Mouse (Mus musculus): Measurements from ENCODE around the gene Pakap. TPM values are rescaled to one million over a fixed set of nuclear protein-coding genes. Genes with fewer than 3 reads are reported as not detected.

Pakap gene
- polyA plus RNA-seq, 1 experiment: 14.7 TPM

GRCm38 (mm10) chr4:57717354-57717753 lies 149.4 kb downstream of the Pakap start, which contains the start of gene Akap2:
Gene Akap2 (plus strand): TSS chr4:57717657.
- H3K27ac ChIP-seq (ENCODE audit: insufficient read depth, low read length): no peak within 1 kb of the TSS
- no peak for TF ChIP-seq CTCF (IDR thresholded peaks at IDR 0.05; ENCODE audit: borderline replicate concordance, insufficient read depth, low read length)
- no peak for TF ChIP-seq POLR2A (IDR thresholded peaks at IDR 0.05; ENCODE audit: low read depth, low read length)
- H3K4me3 ChIP-seq (ENCODE audit: insufficient read depth, low read length): no peak within 1 kb of the TSS
- H3K4me1 ChIP-seq (ENCODE audit: control insufficient read depth, insufficient read depth, low read length): no peaks in the 10 kb centered on the region; the same call in 1 of the 2 replicates

GRCm38 (mm10) chr4:57719370-57719769 lies 151.4 kb downstream of the Pakap start:
- TF ChIP-seq POLR2A (IDR thresholded peaks at IDR 0.05; ENCODE audit: low read depth, low read length): no peak
- no peak for TF ChIP-seq CTCF (IDR thresholded peaks at IDR 0.05; ENCODE audit: borderline replicate concordance, insufficient read depth, low read length)
- Histone ChIP-seq H3K4me1 (ENCODE audit: control insufficient read depth, insufficient read depth, low read length) (no peaks in the 10 kb centered on the region; the same call in 1 of the 2 replicates), H3K27ac (ENCODE audit: insufficient read depth, low read length) (no peak overlapping the region), H3K4me3 (ENCODE audit: insufficient read depth, low read length) (no peak overlapping the region)

DNA sequence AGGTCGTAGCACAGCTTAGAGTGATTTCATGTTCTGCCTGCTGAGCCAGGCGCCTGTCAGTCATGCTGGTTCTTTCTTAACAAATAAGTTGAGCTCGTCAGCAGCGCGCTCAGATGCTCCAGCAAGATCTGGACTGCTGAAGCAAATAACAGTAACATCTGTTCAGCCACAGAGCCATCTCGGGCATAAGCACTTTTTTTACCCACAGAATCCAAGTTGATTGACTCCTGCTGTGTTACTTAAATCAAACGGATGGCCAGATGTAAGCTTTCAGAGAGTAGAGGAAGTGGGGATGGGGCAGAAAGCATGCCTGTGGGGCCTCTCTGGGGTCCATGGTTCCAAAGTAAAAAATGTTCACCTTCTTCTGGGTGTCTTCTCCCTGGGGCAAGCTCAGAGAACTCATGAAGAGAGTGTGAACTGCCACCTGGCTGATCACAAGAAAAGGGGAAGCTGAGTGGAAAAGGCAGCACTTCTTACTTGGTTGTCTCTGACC lies 152.9 kb downstream of the Pakap start:
- Histone ChIP-seq H3K4me3 (ENCODE audit: insufficient read depth, low read length) (no peak overlapping the region), H3K27ac (ENCODE audit: insufficient read depth, low read length) (no peak overlapping the region), H3K4me1 (ENCODE audit: control insufficient read depth, insufficient read depth, low read length) (no peaks in the 10 kb centered on the region; the same call in 1 of the 2 replicates)
- TF ChIP-seq POLR2A (IDR thresholded peaks at IDR 0.05; ENCODE audit: low read depth, low read length): no peak
- TF ChIP-seq CTCF (IDR thresholded peaks at IDR 0.05; ENCODE audit: borderline replicate concordance, insufficient read depth, low read length): no peak

- Histone ChIP-seq H3K4me3 (ENCODE audit: insufficient read depth, low read length) (no peak overlapping the region), H3K27ac (ENCODE audit: insufficient read depth, low read length) (no peak overlapping the region), H3K4me1 (ENCODE audit: control insufficient read depth, insufficient read depth, low read length) (no peaks in the 10 kb centered on the region; the same call in 1 of the 2 replicates)
- TF ChIP-seq CTCF (IDR thresholded peaks at IDR 0.05; ENCODE audit: borderline replicate concordance, insufficient read depth, low read length) (no peak), POLR2A (IDR thresholded peaks at IDR 0.05; ENCODE audit: low read depth, low read length) (no peak)
These were observed 154.3 kb downstream of the Pakap start for GRCm38 (mm10) chr4:57722296-57722695.

GRCm38 (mm10) chr4:57723659-57724058 lies 155.7 kb downstream of the Pakap start:
- TF ChIP-seq POLR2A (IDR thresholded peaks at IDR 0.05; ENCODE audit: low read depth, low read length) (no peak), CTCF (IDR thresholded peaks at IDR 0.05; ENCODE audit: borderline replicate concordance, insufficient read depth, low read length) (peak; percentile 26; the same call in 1 of the 2 replicates)
- no peaks in the 10 kb centered on the region; the same call in 1 of the 2 replicates for H3K4me1 ChIP-seq (ENCODE audit: control insufficient read depth, insufficient read depth, low read length)
- no peak overlapping the region for H3K27ac ChIP-seq (ENCODE audit: insufficient read depth, low read length)
- H3K4me3 ChIP-seq (ENCODE audit: insufficient read depth, low read length): no peak overlapping the region

DNA sequence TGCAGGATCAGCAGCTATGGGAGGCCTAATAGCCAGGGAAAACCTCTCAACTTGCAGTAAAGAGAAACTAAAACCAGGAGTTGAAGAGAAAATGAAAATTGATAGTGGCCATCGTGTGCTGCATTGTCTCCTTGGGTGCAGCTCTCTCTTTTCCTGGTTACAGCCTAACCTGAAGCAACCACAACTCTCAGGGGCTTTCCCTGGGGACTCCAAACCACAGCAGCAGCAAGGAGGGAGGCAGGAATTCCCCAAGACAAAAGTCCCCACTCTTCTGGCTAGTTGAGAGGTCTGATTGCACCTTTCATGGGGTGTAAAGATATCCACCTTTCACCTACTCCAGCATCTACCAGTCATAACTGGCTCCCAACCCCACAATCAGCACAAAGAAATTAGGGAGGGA lies 157.6 kb downstream of the Pakap start:
- TF ChIP-seq POLR2A (IDR thresholded peaks at IDR 0.05; ENCODE audit: low read depth, low read length) (no peak), CTCF (IDR thresholded peaks at IDR 0.05; ENCODE audit: borderline replicate concordance, insufficient read depth, low read length) (no peak)
- Histone ChIP-seq H3K4me3 (ENCODE audit: insufficient read depth, low read length) (no peak overlapping the region), H3K4me1 (ENCODE audit: control insufficient read depth, insufficient read depth, low read length) (peaks cover 3% of the 10 kb centered on the region), H3K27ac (ENCODE audit: insufficient read depth, low read length) (no peak overlapping the region)

- Histone ChIP-seq H3K4me3 (ENCODE audit: insufficient read depth, low read length) (no peak overlapping the region), H3K4me1 (ENCODE audit: control insufficient read depth, insufficient read depth, low read length) (peaks cover 6% of the 10 kb centered on the region; the same call in 1 of the 2 replicates), H3K27ac (ENCODE audit: insufficient read depth, low read length) (no peak overlapping the region)
- TF ChIP-seq POLR2A (IDR thresholded peaks at IDR 0.05; ENCODE audit: low read depth, low read length) (no peak), CTCF (IDR thresholded peaks at IDR 0.05; ENCODE audit: borderline replicate concordance, insufficient read depth, low read length) (no peak)
These were observed 160.7 kb downstream of the Pakap start for GRCm38 (mm10) chr4:57728611-57729183.

- TF ChIP-seq POLR2A (IDR thresholded peaks at IDR 0.05; ENCODE audit: low read depth, low read length): no peak
- TF ChIP-seq CTCF (IDR thresholded peaks at IDR 0.05; ENCODE audit: borderline replicate concordance, insufficient read depth, low read length): no peak
- Histone ChIP-seq H3K27ac (ENCODE audit: insufficient read depth, low read length) (no peak overlapping the region), H3K4me1 (ENCODE audit: control insufficient read depth, insufficient read depth, low read length) (peaks cover 6% of the 10 kb centered on the region; the same call in 1 of the 2 replicates), H3K4me3 (ENCODE audit: insufficient read depth, low read length) (no peak overlapping the region)
These were observed 162.1 kb downstream of the Pakap start for GRCm38 (mm10) chr4:57730047-57730446.

GRCm38 (mm10) chr4:57730801-57731598 lies 163.0 kb downstream of the Pakap start:
- TF ChIP-seq POLR2A (IDR thresholded peaks at IDR 0.05; ENCODE audit: low read depth, low read length) (no peak), CTCF (IDR thresholded peaks at IDR 0.05; ENCODE audit: borderline replicate concordance, insufficient read depth, low read length) (no peak)
- Histone ChIP-seq H3K4me1 (ENCODE audit: control insufficient read depth, insufficient read depth, low read length) (peaks cover 8% of the 10 kb centered on the region; the same call in 1 of the 2 replicates), H3K27ac (ENCODE audit: insufficient read depth, low read length) (no peak overlapping the region), H3K4me3 (ENCODE audit: insufficient read depth, low read length) (no peak overlapping the region)

GRCm38 (mm10) chr4:57732351-57732750 lies 164.4 kb downstream of the Pakap start:
- Histone ChIP-seq H3K4me3 (ENCODE audit: insufficient read depth, low read length) (no peak overlapping the region), H3K27ac (ENCODE audit: insufficient read depth, low read length) (no peak overlapping the region), H3K4me1 (ENCODE audit: control insufficient read depth, insufficient read depth, low read length) (peaks cover 8% of the 10 kb centered on the region; the same call in 1 of the 2 replicates)
- TF ChIP-seq POLR2A (IDR thresholded peaks at IDR 0.05; ENCODE audit: low read depth, low read length): no peak
- no peak for TF ChIP-seq CTCF (IDR thresholded peaks at IDR 0.05; ENCODE audit: borderline replicate concordance, insufficient read depth, low read length)
